Mouse (Mus musculus): ENCODE measurements at regions not wholly inside any gene's neighbourhood (a gene's known extent, or its start where the extent isn't known, plus 50 kb on each side); places are given as distances from the start of the nearest gene placed in this dataset.

- no peak for DNase-seq
Measured at GRCm38 (mm10) chr8:128065964-128066680, 292.3 kb upstream of the Nrp1 start.

- no peak for DNase-seq
Measured at GRCm38 (mm10) chr8:128069749-128070148, 288.7 kb upstream of the Nrp1 start.

GRCm38 (mm10) chr8:128075566-128075965 lies 282.8 kb upstream of the Nrp1 start:
- DNase-seq: no peak

- DNase-seq: no peak
Measured at GRCm38 (mm10) chr8:128076226-128076625, 282.2 kb upstream of the Nrp1 start.

- no peak for DNase-seq
Measured at GRCm38 (mm10) chr8:128078740-128079139, 279.7 kb upstream of the Nrp1 start.

GRCm38 (mm10) chr8:128085800-128086199 lies 272.6 kb upstream of the Nrp1 start:
- no peak for DNase-seq

GRCm38 (mm10) chr8:128087500-128087899 lies 270.9 kb upstream of the Nrp1 start:
- no peak for DNase-seq

- no peak for DNase-seq
Measured at GRCm38 (mm10) chr8:128092826-128093225, 265.6 kb upstream of the Nrp1 start.

GRCm38 (mm10) chr8:128095451-128095850 lies 263.0 kb upstream of the Nrp1 start:
- no peak for DNase-seq

GRCm38 (mm10) chr8:128097601-128098000 lies 260.8 kb upstream of the Nrp1 start:
- no peak for DNase-seq

- DNase-seq: no peak
Measured at GRCm38 (mm10) chr8:128103380-128103779, 255.0 kb upstream of the Nrp1 start.

- no peak for DNase-seq
Measured at GRCm38 (mm10) chr8:128106569-128106968, 251.8 kb upstream of the Nrp1 start.

- DNase-seq: no peak
Measured at GRCm38 (mm10) chr8:128107041-128107440, 251.4 kb upstream of the Nrp1 start.

GRCm38 (mm10) chr8:128109036-128109435 lies 249.4 kb upstream of the Nrp1 start:
- no peak for DNase-seq

- DNase-seq: no peak
Measured at GRCm38 (mm10) chr8:128111132-128111531, 247.3 kb upstream of the Nrp1 start.

- DNase-seq: no peak
Measured at GRCm38 (mm10) chr8:128113116-128113515, 245.3 kb upstream of the Nrp1 start.

GRCm38 (mm10) chr8:128141290-128141966 lies 217.0 kb upstream of the Nrp1 start:
- no peak for DNase-seq

GRCm38 (mm10) chr8:128148351-128148942 lies 210.0 kb upstream of the Nrp1 start:
- no peak for DNase-seq

- DNase-seq: no peak
Measured at GRCm38 (mm10) chr8:128155604-128156003, 202.8 kb upstream of the Nrp1 start.

GRCm38 (mm10) chr8:128156221-128156620 lies 202.2 kb upstream of the Nrp1 start:
- DNase-seq: no peak

GRCm38 (mm10) chr8:128162857-128163256 lies 195.5 kb upstream of the Nrp1 start:
- DNase-seq: no peak

GRCm38 (mm10) chr8:128164976-128165375 lies 193.4 kb upstream of the Nrp1 start:
- no peak for DNase-seq

- DNase-seq: no peak
Measured at GRCm38 (mm10) chr8:128165591-128165990, 192.8 kb upstream of the Nrp1 start.

- no peak for DNase-seq
Measured at GRCm38 (mm10) chr8:128166097-128166496, 192.3 kb upstream of the Nrp1 start.

Data from cerebellum, adult 9-10 months (tissue).